Mouse (Mus musculus) left cerebral cortex, adult 9 months (tissue): ENCODE measurements at regions not wholly inside any gene's neighbourhood (a gene's known extent, or its start where the extent isn't known, plus 50 kb on each side); places are given as distances from the start of the nearest gene placed in this dataset.

Experiments
- DNase-seq, 2 experiments: peaks; one replicate each; pipeline ENCODE4 v3.0.0; 2022; ENCODE audit warnings: low spot score in 2 of 2

GRCm38 (mm10) chr6:24269633-24270032, 101.7 kb upstream of the Slc13a1 start:
- no peak for DNase-seq

DNA sequence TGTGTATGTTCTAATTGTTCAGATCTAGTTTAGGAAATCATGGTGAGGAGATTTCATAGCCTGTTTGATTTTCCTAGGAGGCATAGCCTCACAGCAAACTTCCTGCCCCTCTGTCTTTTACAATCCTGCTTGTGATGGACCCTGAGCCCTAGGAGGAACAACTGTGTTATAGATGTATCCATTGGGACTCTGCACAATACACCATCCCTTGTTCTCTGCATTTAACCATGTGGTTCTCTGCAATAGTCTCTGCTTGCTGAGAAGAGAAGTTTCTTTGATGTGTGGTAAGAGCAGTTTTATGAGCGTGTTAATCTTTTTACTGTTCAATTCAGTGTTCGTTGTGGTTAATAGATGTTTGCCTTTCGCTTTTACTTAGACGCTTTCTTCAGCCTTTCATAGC, 95.9 kb upstream of the Slc13a1 start:
- DNase-seq: no peak

GRCm38 (mm10) chr6:24262578-24262977, 94.7 kb upstream of the Slc13a1 start:
- no peak for DNase-seq

GRCm38 (mm10) chr6:24245591-24245990, 77.7 kb upstream of the Slc13a1 start:
- DNase-seq: no peak

DNA sequence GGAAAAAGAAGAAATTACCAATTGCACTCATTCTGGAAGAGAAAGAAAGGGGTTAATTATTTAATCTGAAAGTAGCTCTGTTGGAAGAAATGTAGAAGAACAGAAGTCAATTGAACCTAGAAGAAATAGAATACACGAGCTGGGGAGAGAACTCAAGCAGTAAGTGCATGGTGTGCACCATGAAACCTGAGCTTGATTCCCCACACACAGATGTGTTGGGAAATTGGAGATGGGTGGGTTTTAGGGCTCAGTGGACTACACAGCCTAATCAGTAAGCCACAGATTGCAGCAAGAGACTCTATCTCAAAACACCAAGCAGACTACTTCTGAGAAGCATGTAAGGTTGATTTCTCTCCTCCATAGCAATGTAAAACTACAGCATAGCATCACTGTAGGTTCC, 70.6 kb upstream of the Slc13a1 start:
- no peak for DNase-seq

DNA sequence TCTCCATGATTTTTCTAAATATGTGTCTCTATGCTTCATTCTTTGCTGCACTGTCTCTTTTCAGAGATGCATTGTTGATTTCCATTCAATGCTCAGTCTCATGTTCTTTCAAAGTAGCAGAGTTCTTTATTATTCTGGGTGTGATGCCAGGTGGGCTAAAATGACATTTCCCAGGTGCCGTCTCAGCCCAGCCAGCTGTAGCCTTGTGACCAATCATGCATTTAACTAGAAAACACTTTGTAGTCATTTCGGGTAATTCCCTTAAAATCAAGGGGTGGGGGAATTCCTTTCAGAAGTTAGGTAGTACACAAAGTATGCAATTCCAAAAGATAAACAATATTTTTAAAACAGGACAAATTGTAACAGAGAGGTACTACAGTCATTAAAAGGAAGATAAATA, 70.2 kb upstream of the Slc13a1 start:
- DNase-seq: no peak

DNA sequence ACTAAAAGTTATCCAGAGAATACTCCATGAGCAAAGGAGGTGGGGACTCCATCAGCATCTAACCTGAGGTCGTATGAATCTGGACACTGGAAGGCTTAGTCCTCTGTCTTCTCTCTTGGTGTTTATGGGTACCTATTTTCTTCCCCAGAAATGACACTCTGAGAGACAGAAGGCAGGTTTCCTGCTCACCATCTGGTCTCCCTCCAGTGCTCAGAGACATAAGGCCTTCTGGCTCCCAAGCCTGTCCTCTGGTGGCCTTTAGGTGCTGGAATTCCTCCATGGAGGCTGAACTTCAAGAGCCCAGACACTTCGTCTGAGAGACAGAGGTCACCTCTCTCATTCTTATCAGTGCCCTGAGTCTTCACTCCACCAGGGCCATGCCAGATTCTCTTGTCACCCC, 65.7 kb upstream of the Slc13a1 start:
- DNase-seq: no peak

- DNase-seq: no peak
These were observed 52.7 kb upstream of the Slc13a1 start for GRCm38 (mm10) chr6:24220589-24220988.

GRCm38 (mm10) chr6:24219882-24220522, 52.1 kb upstream of the Slc13a1 start:
- DNase-seq: no peak
